Mouse (Mus musculus) left cerebral cortex, postnatal 10 days (tissue): ENCODE data around the gene Fam120c. TPM values are rescaled to one million over a fixed set of nuclear protein-coding genes. Genes with fewer than 3 reads are reported as not detected.
A peak's percentile ranks its signal among the peaks of the same experiment; 100 is the strongest.
"Not testable (repeated sequence)": the region's sequence is repeated elsewhere in the genome, so short reads cannot be mapped to it uniquely, and the experiment has no call there.

ENCODE experiments used
- DNase-seq, 2 experiments: peaks; one replicate each; pipeline ENCODE4 v3.0.0; 2021 to 2022; ENCODE audit warnings: low spot score in 2 of 2, mixed read lengths in 1 of 2; ENCODE audit errors: extremely low spot score in 1 of 2
- intact Hi-C: fragments of 180-260 bp; cut with DNase I; formaldehyde crosslinking; loops from one replicate; pipeline ENCODE4 v1.15.1; 2025
- total RNA-seq, 2 experiments: library from RNA; stranded (reverse); gene quantifications; 2 replicates each; pipeline ENCODE4 v1.2.3; 2021

The Fam120c gene
- total RNA-seq = 10 to 100 TPM; 40.3 to 40.5 TPM

- intact Hi-C loops = no loop called here
- peak; percentile 79 to 92 for DNase-seq
Measured at GRCm38 (mm10) chrX:151343761-151344500, at the start of gene Fam120c. Gene Fam120c (plus strand): TSS chrX:151344175.

- intact Hi-C loops = no loop called here
- no peak for DNase-seq
Measured at GRCm38 (mm10) chrX:151298329-151298728, 45.6 kb upstream of the Fam120c start.

- intact Hi-C loops = no loop called here
- no peak for DNase-seq
Measured at GRCm38 (mm10) chrX:151313732-151314131, 30.2 kb upstream of the Fam120c start.

- DNase-seq = no peak
- intact Hi-C loops = no loop called here
Measured at GRCm38 (mm10) chrX:151333615-151334014, 10.4 kb upstream of the Fam120c start.

DNA sequence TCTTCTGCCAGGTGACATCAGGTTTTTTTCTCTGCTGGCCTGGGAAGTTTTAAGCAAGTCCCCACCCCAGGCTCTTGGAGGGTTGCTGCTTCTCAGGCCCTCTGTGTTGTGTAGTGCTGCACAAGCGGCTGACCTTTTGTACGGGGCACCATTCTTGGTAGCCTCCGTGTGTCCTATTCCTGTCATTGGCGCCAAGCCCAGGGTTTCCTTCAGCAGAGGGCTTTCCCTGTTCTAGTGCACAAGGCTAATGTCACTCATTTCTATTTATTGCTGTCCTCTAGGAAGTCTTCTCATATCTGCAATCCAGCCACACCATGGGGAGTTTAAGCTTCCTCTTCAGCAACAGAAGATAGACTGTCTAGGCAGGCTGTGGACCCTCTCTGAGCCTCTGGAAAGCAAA lies 6.2 kb upstream of the Fam120c start:
- DNase-seq = peak in 1 of 2 experiments; percentile 35
- intact Hi-C loops = no loop called here

GRCm38 (mm10) chrX:151344501-151344984 lies 568 bp downstream of the Fam120c start:
- intact Hi-C loops = no loop called here
- peak; percentile 29 to 52 for DNase-seq

- intact Hi-C loops = no loop called here
- DNase-seq = peak; percentile 7 to 20
Measured at GRCm38 (mm10) chrX:151345333-151346125, 1.6 kb downstream of the Fam120c start.

GRCm38 (mm10) chrX:151347278-151347677 lies 3.3 kb downstream of the Fam120c start:
- intact Hi-C loops = no loop called here
- DNase-seq = no peak

GRCm38 (mm10) chrX:151349322-151349721 lies 5.3 kb downstream of the Fam120c start:
- intact Hi-C loops = no loop called here

GRCm38 (mm10) chrX:151418801-151419200 lies 74.8 kb downstream of the Fam120c start:
- no peak for DNase-seq
- intact Hi-C loops = no loop called here

More at GRCm38 (mm10) chrX:151349322-151349721, 5.3 kb downstream of the Fam120c start:
- no peak for DNase-seq

GRCm38 (mm10) chrX:151420791-151421190 lies 76.8 kb downstream of the Fam120c start:
- DNase-seq = no peak
- intact Hi-C loops = no loop called here

DNA sequence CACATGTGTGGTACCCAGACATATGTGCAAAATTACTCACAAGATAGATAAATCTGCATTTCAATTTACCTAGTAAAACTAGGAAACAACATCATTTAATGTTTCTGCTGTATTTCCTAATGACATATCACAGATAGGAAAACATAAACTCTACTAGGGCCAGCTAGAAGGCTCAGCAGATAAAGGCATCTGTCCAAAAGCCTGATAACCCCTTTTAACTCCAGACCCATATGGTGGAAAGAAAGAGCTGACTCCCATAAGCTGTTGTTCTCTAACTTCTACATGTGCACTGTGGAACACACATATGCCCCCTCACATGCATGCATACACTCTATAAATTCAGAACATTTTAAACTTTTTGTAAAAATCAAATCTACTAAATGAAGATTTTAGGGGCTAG lies 99.7 kb downstream of the Fam120c start:
- DNase-seq = no peak
- intact Hi-C loops = no loop called here

- no peak for DNase-seq
- intact Hi-C loops = no loop called here
Measured at GRCm38 (mm10) chrX:151444189-151444588, 100.2 kb downstream of the Fam120c start.

DNA sequence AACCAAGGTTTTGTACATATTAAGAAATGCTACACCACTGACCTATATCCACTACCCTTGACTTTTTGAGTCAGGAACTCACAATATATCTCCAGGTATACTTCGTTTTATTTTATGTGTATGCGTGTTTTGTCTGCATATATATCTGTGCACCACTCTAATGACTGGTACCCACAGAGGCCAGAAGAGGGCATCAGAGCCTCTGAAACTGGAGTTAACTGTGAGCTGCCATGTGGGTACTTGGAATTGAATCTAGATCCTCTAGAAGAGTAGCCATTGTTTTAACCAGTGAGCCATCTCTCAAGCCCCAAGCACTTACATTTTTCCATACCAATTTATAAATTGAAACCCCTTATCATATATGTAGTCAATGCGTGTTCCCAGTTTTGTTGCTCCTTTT lies 144.2 kb downstream of the Fam120c start:
- DNase-seq = no peak
- intact Hi-C loops = no loop called here

DNA sequence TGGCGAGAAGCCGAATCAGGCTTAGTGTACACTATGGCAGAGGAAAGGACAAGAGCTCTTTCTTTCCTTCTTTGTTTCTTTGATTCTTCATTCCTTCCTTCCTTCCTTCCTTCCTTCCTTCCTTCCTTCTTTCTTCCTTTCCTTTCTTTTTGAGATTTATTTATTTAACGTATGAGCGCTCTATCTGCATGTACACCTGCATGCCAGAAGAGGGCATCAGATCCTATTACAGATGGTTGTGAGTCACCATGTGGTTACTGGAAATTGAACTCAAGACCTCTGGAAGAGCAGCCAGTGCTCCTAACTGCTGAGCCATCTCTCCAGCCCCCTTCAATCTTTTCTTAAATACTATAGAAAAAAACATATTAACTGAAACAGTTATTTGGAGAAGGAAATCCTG lies 149.3 kb downstream of the Fam120c start:
- intact Hi-C loops, DNase-seq: not testable (repeated sequence)

GRCm38 (mm10) chrX:151496596-151496995 lies 152.6 kb downstream of the Fam120c start:
- intact Hi-C loops = no loop called here
- no peak for DNase-seq

DNA sequence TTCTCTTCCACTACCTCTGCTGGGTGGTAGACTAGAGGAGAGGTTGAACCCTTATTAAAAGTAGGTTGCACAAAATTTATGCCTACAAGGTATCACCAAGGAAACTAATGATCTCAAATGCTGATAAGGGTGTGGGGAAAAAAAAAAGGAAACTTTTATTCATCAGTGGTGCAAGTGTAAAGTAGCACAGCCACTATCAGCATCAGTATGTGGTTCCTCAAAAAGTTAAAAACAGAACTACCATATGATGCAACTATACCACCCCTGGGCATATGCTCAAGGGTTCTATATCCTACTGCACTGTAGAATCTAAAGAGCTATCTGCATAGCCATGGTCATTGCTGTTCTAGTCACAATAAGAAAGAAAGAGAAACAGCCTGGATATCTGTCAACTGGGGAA lies 164.6 kb downstream of the Fam120c start:
- intact Hi-C loops = no loop called here
- DNase-seq = no peak

DNA sequence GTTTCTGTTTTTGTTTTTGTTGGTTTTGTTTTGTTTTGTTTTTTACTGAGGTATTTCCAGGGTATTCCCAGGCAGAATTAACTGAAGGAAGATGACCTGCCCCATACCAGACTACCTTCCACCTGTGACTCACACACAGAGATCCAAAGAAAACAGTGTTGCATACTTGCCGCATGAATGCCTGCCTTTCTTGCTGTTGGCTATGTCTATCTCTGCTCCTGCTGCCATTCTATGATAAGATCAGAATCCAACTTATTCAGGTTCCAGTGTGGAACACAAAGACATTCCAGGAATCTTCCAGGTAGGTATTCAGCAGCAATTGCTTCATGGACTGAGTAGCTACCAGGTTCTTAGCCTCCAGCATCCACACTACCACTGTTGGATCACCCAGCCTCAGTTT lies 165.9 kb downstream of the Fam120c start:
- intact Hi-C loops = no loop called here
- no peak for DNase-seq

GRCm38 (mm10) chrX:151513066-151513465 lies 169.1 kb downstream of the Fam120c start:
- intact Hi-C loops = no loop called here
- no peak for DNase-seq

- intact Hi-C loops = no loop called here
- DNase-seq = no peak
Measured at GRCm38 (mm10) chrX:151513694-151514093, 169.7 kb downstream of the Fam120c start.
